Mouse (Mus musculus) CH12.LX (cell line): ENCODE data around the gene Bmf. TPM values are rescaled to one million over a fixed set of nuclear protein-coding genes. Genes with fewer than 3 reads are reported as not detected.

Source experiments
- DNase-seq: peaks from one replicate; pipeline ENCODE4 v3.0.0-alpha.2; 2013; ENCODE audit errors: extremely low read depth
- H3K27ac ChIP-seq: 2 replicates; pipeline ENCODE4 v1.5.1; 2012; ENCODE audit warnings: low read depth, mild to moderate bottlenecking, control low read depth, moderate library complexity; ENCODE audit not compliant: insufficient read depth
- H3K27me3 ChIP-seq: replicated peaks from 2 replicates; pipeline ENCODE3; 2012; ENCODE audit warnings: inconsistent platforms
- H3K36me3 ChIP-seq, 2 experiments: replicated peaks in 1 of 2; 2 replicates each; pipeline versions ENCODE3 to v1.6.1; 2012; ENCODE audit warnings: inconsistent platforms in 1 of 2, low read length in 1 of 2, mild to moderate bottlenecking in 1 of 2, mixed read lengths in 1 of 2, moderate library complexity in 1 of 2; ENCODE audit not compliant: control insufficient read depth in 1 of 2, insufficient read depth in 1 of 2
- H3K4me1 ChIP-seq, 2 experiments: 2 replicates each; pipeline ENCODE4 v1.6.1; 2012; ENCODE audit warnings: inconsistent platforms in 1 of 2, moderate library complexity in 1 of 2; ENCODE audit not compliant: insufficient read depth in 2 of 2, control insufficient read depth in 1 of 2
- H3K4me2 ChIP-seq: 2 replicates; pipeline ENCODE4 v1.6.1; 2012; ENCODE audit warnings: low read depth, mild to moderate bottlenecking, control low read depth; ENCODE audit not compliant: poor library complexity, insufficient read depth, severe bottlenecking
- H3K4me3 ChIP-seq, 3 experiments: fragments of 150-350 bp in 1 of 3; sonication (generic) in 1 of 3; replicated peaks in 1 of 3; 2 replicates each; pipeline versions ENCODE3 to v1.5.1; 2011 to 2012; ENCODE audit warnings: low read depth in 2 of 3, low read length in 2 of 3, mild to moderate bottlenecking in 2 of 3, moderate library complexity in 2 of 3, control low read depth in 1 of 3, improper control_type of control experiment in 1 of 3, inconsistent platforms in 1 of 3, mixed read lengths in 1 of 3; ENCODE audit not compliant: poor library complexity in 1 of 3
- H3K79me2 ChIP-seq: replicated peaks from 2 replicates; pipeline ENCODE4 v1.6.1; 2012; ENCODE audit warnings: mild to moderate bottlenecking, moderate library complexity; ENCODE audit not compliant: control insufficient read depth, poor library complexity, insufficient read depth, severe bottlenecking; ENCODE audit errors: extremely low read depth
- H3K9ac ChIP-seq: 2 replicates; pipeline ENCODE4 v1.6.1; 2012; ENCODE audit warnings: low read depth, mild to moderate bottlenecking, control low read depth, moderate library complexity; ENCODE audit not compliant: insufficient read depth
- H3K9me3 ChIP-seq: replicated peaks from 2 replicates; pipeline ENCODE3; 2012; ENCODE audit warnings: low read length, inconsistent platforms, mixed read lengths
- BHLHE40 ChIP-seq: IDR thresholded peaks from 2 replicates; pipeline ENCODE4 v1.6.1; 2011; ENCODE audit warnings: mild to moderate bottlenecking, low read depth, low read length, improper control_type of control experiment
- CHD1 ChIP-seq: IDR thresholded peaks from 2 replicates; pipeline ENCODE4 v1.6.1; 2012; ENCODE audit warnings: low read depth, low read length, improper control_type of control experiment, inconsistent platforms
- CHD2 ChIP-seq: IDR thresholded peaks from 2 replicates; pipeline ENCODE4 v1.6.1; 2011; ENCODE audit warnings: low read length, improper control_type of control experiment
- ETS1 ChIP-seq: conservative IDR thresholded peaks from 2 replicates; pipeline ENCODE4 v1.6.1; 2012; ENCODE audit warnings: low read depth, mild to moderate bottlenecking, inconsistent platforms, low read length, improper control_type of control experiment, moderate library complexity
- IRF4 ChIP-seq: IDR thresholded peaks from 2 replicates; pipeline ENCODE4 v1.6.1; 2014; ENCODE audit warnings: low read depth, mild to moderate bottlenecking, inconsistent platforms, low read length, improper control_type of control experiment
- JUN ChIP-seq: IDR thresholded peaks from 2 replicates; pipeline ENCODE4 v1.6.1; 2011; ENCODE audit warnings: low read depth, mild to moderate bottlenecking, low read length, improper control_type of control experiment, moderate library complexity; ENCODE audit not compliant: insufficient read depth
- MAZ ChIP-seq: IDR thresholded peaks from 2 replicates; pipeline ENCODE4 v1.6.1; 2012; ENCODE audit warnings: low read depth, mild to moderate bottlenecking, inconsistent platforms, low read length, improper control_type of control experiment, moderate library complexity
- MYC ChIP-seq: IDR thresholded peaks from 2 replicates; pipeline ENCODE4 v1.6.1; 2011; ENCODE audit warnings: low read depth, mild to moderate bottlenecking, improper control_type of control experiment, low read length
- NRF1 ChIP-seq: IDR thresholded peaks from 2 replicates; pipeline ENCODE4 v1.6.1; 2014; ENCODE audit warnings: low read depth, mild to moderate bottlenecking, inconsistent platforms, low read length, improper control_type of control experiment, moderate library complexity
- POLR2A ChIP-seq: IDR thresholded peaks from 2 replicates; pipeline ENCODE4 v1.6.1; 2011; ENCODE audit warnings: low read depth, mild to moderate bottlenecking, improper control_type of control experiment, low read length
- RCOR1 ChIP-seq: conservative IDR thresholded peaks from 2 replicates; pipeline ENCODE4 v1.6.1; 2012; ENCODE audit warnings: low read depth, mild to moderate bottlenecking, inconsistent platforms, low read length, improper control_type of control experiment
- SIN3A ChIP-seq: IDR thresholded peaks from 2 replicates; pipeline ENCODE4 v1.6.1; 2012; ENCODE audit warnings: low read length, improper control_type of control experiment, inconsistent platforms
- SMC3 ChIP-seq: IDR thresholded peaks from 2 replicates; pipeline ENCODE4 v1.6.1; 2011; ENCODE audit warnings: low read depth, low read length, improper control_type of control experiment
- UBTF ChIP-seq: IDR thresholded peaks from 2 replicates; pipeline ENCODE4 v1.6.1; 2012; ENCODE audit warnings: low read depth, mild to moderate bottlenecking, inconsistent platforms, low read length, improper control_type of control experiment, moderate library complexity
- USF1 ChIP-seq: IDR thresholded peaks from 2 replicates; pipeline ENCODE4 v1.6.1; 2014; ENCODE audit warnings: low read depth, mild to moderate bottlenecking, inconsistent platforms, low read length, improper control_type of control experiment
- USF2 ChIP-seq: conservative IDR thresholded peaks from 2 replicates; pipeline ENCODE4 v1.6.1; 2011; ENCODE audit warnings: low read depth, low read length, improper control_type of control experiment
- ZKSCAN1 ChIP-seq: IDR thresholded peaks from 2 replicates; pipeline ENCODE4 v1.6.1; 2012; ENCODE audit warnings: low read depth, inconsistent platforms, low read length, improper control_type of control experiment, borderline replicate concordance
- ZNF384 ChIP-seq: IDR thresholded peaks from 2 replicates; pipeline ENCODE4 v1.6.1; 2012; ENCODE audit warnings: low read depth, low read length, improper control_type of control experiment, inconsistent platforms
- dilution Hi-C: fragments of 300-500 bp; cut with MboI; formaldehyde crosslinking; loops from 2 replicates; pipeline ENCODE4 v1.14.3; 2020; ENCODE audit warnings: low sequenced_read_pairs; ENCODE audit not compliant: extremely low pct_unique_long_range_greater_than_20kb, extremely low pct_ligation_motif_present
- in situ Hi-C: fragments of 300-500 bp; cut with MboI; formaldehyde crosslinking; loops from 3 replicates; pipeline ENCODE4 v1.14.3; 2019; ENCODE audit warnings: low sequenced_read_pairs, low pct_ligation_motif_present, low pct_unique_long_range_greater_than_20kb, mixed read lengths
- polyA plus RNA-seq: library from polyadenylated mRNA; unstranded; fragments of >175 nt; gene quantifications from 2 replicates; pipeline ENCODE4 v1.2.1, GENCODE M21; 2012; ENCODE audit warnings: low read depth; ENCODE audit not compliant: insufficient read length
- total RNA-seq, 2 experiments: library from RNA; depleted of rRNA; stranded (reverse); fragments of 300-350 nt in 1 of 2; fragments of >200 nt in 1 of 2; gene quantifications; 2 replicates each; pipeline ENCODE4 v1.2.3; 2012 to 2014

Bmf gene
- total and polyA plus RNA-seq, 3 experiments, result 1.4 to 5.6 (median 2.6) TPM

DNA sequence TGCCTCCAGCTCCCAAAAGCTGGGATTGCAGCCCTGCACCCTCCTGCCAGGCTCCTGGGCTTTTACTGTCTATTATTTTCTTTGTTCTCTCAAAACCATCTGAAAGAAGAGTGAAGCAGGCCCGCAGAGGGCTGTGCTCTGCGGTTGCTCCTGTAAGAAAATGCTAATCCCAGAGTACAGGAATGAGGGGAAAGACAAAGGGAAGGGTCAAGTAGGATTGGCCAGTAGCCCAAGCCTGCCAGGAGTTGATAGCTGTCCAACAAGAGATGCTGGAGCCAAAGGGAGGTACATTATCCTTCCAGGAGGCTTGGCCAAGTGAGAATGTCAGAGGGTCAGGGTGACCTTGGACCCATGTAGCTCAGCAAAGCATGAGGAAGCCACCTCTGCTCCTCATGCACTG lies 2.1 kb upstream of the Bmf start:
- H3K27me3 ChIP-seq, result no peaks in the 10 kb centered on the region
- in situ Hi-C loops, result loop anchor here (5.0 kb wide), 1 partner anchor 46 kb away; the partner anchor contains the start of gene Bub1b
- peaks cover 2 to 44% of the 10 kb centered on the region in 2 experiments; a peak in 3 of 4 replicates for H3K4me1 ChIP-seq
- no peak overlapping the region for H3K4me2 ChIP-seq
- H3K4me3 ChIP-seq, result no peak overlapping the region
- H3K27ac ChIP-seq, result no peak overlapping the region
- H3K9ac ChIP-seq, result no peak overlapping the region
- dilution Hi-C loops, result no loop called here
- TF ChIP-seq USF2 (no peak), CHD1 (no peak), ZNF384 (no peak), SIN3A (no peak), USF1 (no peak), SMC3 (no peak), IRF4 (no peak), UBTF (no peak), NRF1 (no peak), MAZ (no peak), ETS1 (no peak), ZKSCAN1 (no peak), JUN (no peak), POLR2A (no peak), BHLHE40 (no peak)
- H3K9me3 ChIP-seq, result peaks cover 12% of the 10 kb centered on the region
- no peaks in the 10 kb centered on the region for H3K79me2 ChIP-seq
- no peak for DNase-seq
- peaks cover 0 to 5% of the 10 kb centered on the region in 2 experiments for H3K36me3 ChIP-seq

DNA sequence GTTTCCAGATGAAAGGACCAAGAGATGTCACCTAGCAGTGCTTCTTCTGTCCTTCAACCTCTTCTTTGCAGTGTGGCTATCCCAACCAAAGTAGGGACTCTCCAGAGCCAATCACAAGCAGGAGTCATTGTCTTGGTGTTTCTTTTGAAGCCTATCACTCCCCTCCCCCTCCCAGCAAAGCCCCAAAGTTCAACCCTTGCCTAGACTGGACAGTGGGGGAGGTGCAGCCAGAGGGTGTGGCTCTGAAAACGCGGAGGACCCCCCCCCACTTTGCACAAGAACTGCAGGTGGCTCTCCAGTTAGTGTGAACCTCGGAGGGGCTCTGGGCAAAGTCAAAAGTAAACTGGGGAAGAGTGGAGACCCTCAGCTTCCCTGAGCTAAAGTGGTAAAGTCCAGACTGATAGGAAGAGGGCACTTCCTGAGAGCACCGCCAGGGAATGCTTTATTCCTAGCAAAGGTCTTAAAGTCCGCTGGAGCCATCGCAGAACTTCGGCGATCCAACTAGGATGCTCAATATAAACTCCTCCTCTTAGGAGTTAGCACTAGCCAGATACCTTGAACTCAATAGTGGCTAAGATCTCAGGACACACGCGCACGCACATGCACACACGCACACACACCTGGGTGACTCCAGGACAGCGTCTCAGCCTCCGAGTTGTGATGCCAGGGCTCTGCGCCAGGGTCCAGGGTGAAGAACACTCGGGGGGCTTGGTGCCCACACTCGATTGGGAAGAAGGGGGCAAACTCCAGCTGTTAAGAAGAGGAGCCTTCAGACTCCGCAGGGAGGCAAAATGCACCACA lies 866 bp downstream of the Bmf start:
- H3K27ac ChIP-seq, result peak overlapping the region; percentile 85; the same call in 1 of the 2 replicates
- in situ Hi-C loops, result no loop called here
- H3K36me3 ChIP-seq, result peaks cover 0 to 5% of the 10 kb centered on the region in 2 experiments
- TF ChIP-seq SIN3A (no peak), UBTF (no peak), MYC (no peak), CHD2 (peak; percentile 71), RCOR1 (no peak)
- TF ChIP-seq, all 38 proteins: peak for 1
- Histone ChIP-seq H3K9me3 (peaks cover 12% of the 10 kb centered on the region), H3K79me2 (no peaks in the 10 kb centered on the region), H3K9ac (peak overlapping the region; percentile 52), H3K4me2 (peak overlapping the region; percentile 95), H3K4me1 (peaks cover 20 to 69% of the 10 kb centered on the region in 2 experiments), H3K27me3 (no peaks in the 10 kb centered on the region), H3K4me3 (peak overlapping the region; percentile 43 to 89 (median 60))
- dilution Hi-C loops, result no loop called here
- no peak for DNase-seq
